Mouse (Mus musculus) hindbrain, embryonic 12.5 days (tissue): ENCODE data around the gene Olfr483. TPM values are rescaled to one million over a fixed set of nuclear protein-coding genes. Genes with fewer than 3 reads are reported as not detected.

Experiments used
- ATAC-seq: fragments of 200-750 bp; cut with Nextera tagmentation; 2 replicates; pipeline ENCODE4 v1.8.0; 2017; ENCODE audit warnings: moderate TSS enrichment; ENCODE audit not compliant: low FRiP score
- H3K27ac ChIP-seq: fragments of 300-500 bp; sonication (generic); 2 replicates; pipeline ENCODE4 v1.5.1; 2016; ENCODE audit warnings: mild to moderate bottlenecking
- H3K27me3 ChIP-seq: fragments of 300-500 bp; sonication (generic); 2 replicates; pipeline ENCODE4 v1.6.1; 2016; ENCODE audit warnings: mild to moderate bottlenecking
- H3K36me3 ChIP-seq: fragments of 300-500 bp; sonication (generic); 2 replicates; pipeline ENCODE4 v1.6.1; 2016; ENCODE audit warnings: mild to moderate bottlenecking
- H3K4me1 ChIP-seq: fragments of 300-500 bp; sonication (generic); 2 replicates; pipeline ENCODE4 v1.6.1; 2016
- H3K4me2 ChIP-seq: fragments of 300-500 bp; sonication (generic); replicated peaks from 2 replicates; pipeline ENCODE4 v1.6.1; 2016; ENCODE audit warnings: mild to moderate bottlenecking
- H3K4me3 ChIP-seq: fragments of 300-500 bp; sonication (generic); 2 replicates; pipeline ENCODE4 v1.5.1; 2016; ENCODE audit warnings: mild to moderate bottlenecking
- H3K9ac ChIP-seq: fragments of 300-500 bp; sonication (generic); 2 replicates; pipeline ENCODE4 v1.6.1; 2016; ENCODE audit warnings: mild to moderate bottlenecking, moderate library complexity
- H3K9me3 ChIP-seq: fragments of 300-500 bp; sonication (generic); replicated peaks from 2 replicates; pipeline ENCODE4 v1.6.1; 2016; ENCODE audit warnings: mild to moderate bottlenecking
- WGBS: fragments of 180-500 bp; shearing (Covaris S2); methylation state at CpG from one replicate; pipeline ENCODE4 v1.1.7; 2016; 5-methylcytosine and 5-hydroxymethylcytosine counted together
- polyA plus RNA-seq: library from polyadenylated mRNA; unstranded; fragments of >200 nt; fragmentation: Nextera tagmentation; extraction: Ambion mirVana; gene quantifications from 2 replicates; pipeline ENCODE4 v1.2.1, GENCODE M21; 2016

The Olfr483 gene
- not detected in 2 replicates for polyA plus RNA-seq

DNA sequence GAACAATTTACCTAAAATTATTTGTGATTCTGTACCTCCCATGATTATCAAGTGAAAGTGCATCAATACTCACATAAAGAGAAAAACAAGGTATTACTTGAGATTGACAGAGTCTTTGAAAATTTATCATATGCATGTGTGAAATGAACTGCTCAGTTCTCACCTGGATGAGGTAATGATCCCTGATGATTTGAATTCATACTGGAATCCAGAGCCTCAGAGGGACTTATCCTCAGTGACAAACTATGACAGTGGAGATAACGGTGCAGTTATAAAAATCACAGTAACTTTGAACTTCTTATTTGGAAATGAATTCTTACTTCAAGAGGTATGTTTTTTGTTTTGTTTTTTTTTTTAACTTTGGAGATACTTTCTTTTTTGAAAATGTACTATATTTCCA lies at the start of gene Olfr483:
TSS of gene Olfr483 (plus strand) at position 301 of the 400 bp plus-strand sequence.
- WGBS: 86% methylated on average over 1 of the region's 1 CpGs
- Histone ChIP-seq H3K9ac (no peak within 1 kb of the TSS), H3K9me3 (no peaks in the 10 kb centered on the region), H3K36me3 (no peaks in the 10 kb centered on the region), H3K4me1 (no peaks in the 10 kb centered on the region), H3K27ac (no peak within 1 kb of the TSS), H3K4me3 (no peak within 1 kb of the TSS), H3K4me2 (no peak within 1 kb of the TSS), H3K27me3 (no peaks in the 10 kb centered on the region)
- no peak for ATAC-seq

DNA sequence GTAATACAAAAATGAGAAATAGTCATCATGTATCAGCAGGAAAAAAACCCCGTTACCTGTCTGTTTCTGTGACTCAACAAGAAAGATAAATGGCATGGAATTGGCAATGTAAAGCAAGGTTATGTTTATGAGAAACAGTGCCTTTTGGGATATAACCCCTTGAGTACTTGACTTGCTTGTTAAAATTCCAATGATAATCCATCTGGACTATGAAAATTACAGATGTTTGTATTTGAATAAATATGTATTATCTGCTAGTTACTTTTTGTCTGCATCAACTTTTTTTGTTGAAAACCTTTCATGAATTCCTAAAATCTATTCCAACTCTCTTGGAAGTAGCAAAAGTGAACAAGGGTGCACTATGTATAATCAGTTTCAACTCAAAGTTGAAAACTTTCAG lies 33.4 kb upstream of the Olfr483 start, which contains the start of gene Olfr480:
TSS of gene Olfr480 (minus strand) at position 101 of the 400 bp plus-strand sequence.
- no peak within 1 kb of the TSS for H3K9ac ChIP-seq
- no peaks in the 10 kb centered on the region for H3K36me3 ChIP-seq
- no peak within 1 kb of the TSS for H3K27ac ChIP-seq
- H3K27me3 ChIP-seq: no peaks in the 10 kb centered on the region
- H3K4me1 ChIP-seq: no peaks in the 10 kb centered on the region
- ATAC-seq: no peak
- no peak within 1 kb of the TSS for H3K4me2 ChIP-seq
- WGBS: 89% methylated on average over 1 of the region's 1 CpGs
- H3K4me3 ChIP-seq: no peak within 1 kb of the TSS
- H3K9me3 ChIP-seq: 0 out of 2 replicates have a peak, but pooled peaks cover 2% of the 10 kb centered on the region

DNA sequence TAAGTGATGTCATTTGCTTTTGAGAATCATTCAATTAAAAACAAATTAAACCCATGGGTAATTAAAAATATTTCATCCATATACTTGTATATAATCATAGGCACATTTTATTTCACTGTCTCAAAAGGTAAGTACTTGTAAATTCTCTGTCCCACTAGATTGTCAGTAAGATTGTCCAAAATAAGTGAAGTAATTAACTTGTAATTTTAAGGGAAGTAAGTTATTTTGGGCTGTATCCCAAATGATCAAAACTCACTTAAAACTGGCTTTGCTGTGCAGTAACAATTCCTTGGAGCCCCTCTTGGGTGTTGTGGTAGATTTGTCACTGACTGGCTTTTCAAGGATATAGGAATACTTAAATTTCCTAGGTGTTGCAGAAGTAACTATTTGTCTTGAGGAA lies 21.1 kb upstream of the Olfr483 start, which contains the start of gene Olfr481:
TSS of gene Olfr481 (plus strand) at position 301 of the 400 bp plus-strand sequence.
- Histone ChIP-seq H3K9me3 (no peaks in the 10 kb centered on the region), H3K36me3 (no peaks in the 10 kb centered on the region), H3K27ac (no peak within 1 kb of the TSS), H3K27me3 (no peaks in the 10 kb centered on the region), H3K9ac (no peak within 1 kb of the TSS), H3K4me3 (no peak within 1 kb of the TSS), H3K4me2 (no peak within 1 kb of the TSS), H3K4me1 (no peaks in the 10 kb centered on the region)
- ATAC-seq: no peak

- ATAC-seq: no peak
- no peak within 1 kb of the TSS for H3K4me3 ChIP-seq
- H3K27me3 ChIP-seq: no peaks in the 10 kb centered on the region
- no peaks in the 10 kb centered on the region for H3K4me1 ChIP-seq
- no peak within 1 kb of the TSS for H3K27ac ChIP-seq
- WGBS: 93% methylated on average over 1 of the region's 1 CpGs
- no peak within 1 kb of the TSS for H3K9ac ChIP-seq
- no peaks in the 10 kb centered on the region for H3K36me3 ChIP-seq
- no peaks in the 10 kb centered on the region for H3K9me3 ChIP-seq
- no peak within 1 kb of the TSS for H3K4me2 ChIP-seq
Measured at GRCm38 (mm10) chr7:108097486-108097885, 3.2 kb upstream of the Olfr483 start, which contains the start of gene Olfr482. Olfr482 (minus strand) TSS chr7:108097586.

DNA sequence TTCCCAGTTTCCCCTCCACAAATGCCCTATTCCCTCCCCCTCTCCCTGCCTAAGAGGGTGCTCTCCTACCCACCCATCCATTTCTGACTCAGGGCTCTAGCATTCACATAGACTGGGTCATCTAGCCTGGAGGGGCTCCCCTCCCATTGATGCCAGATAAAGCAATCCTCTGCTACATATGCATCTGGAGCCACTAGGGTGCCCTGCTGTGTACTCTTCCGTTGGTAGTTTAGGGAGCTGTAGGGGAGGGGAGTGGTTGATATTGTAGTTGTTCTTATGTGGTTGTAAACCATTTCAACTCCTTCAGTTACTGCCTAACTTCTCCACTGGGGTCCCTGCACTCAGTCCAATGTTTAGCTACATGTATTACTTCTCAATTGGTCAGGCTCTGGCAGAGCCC lies 20.0 kb downstream of the Olfr483 start:
- 4% methylated on average over 1 of the region's 1 CpGs for WGBS
- Histone ChIP-seq H3K27me3 (no peaks in the 10 kb centered on the region), H3K4me1 (no peaks in the 10 kb centered on the region), H3K4me2 (no peak overlapping the region), H3K9ac (no peak overlapping the region), H3K27ac (no peak overlapping the region), H3K9me3 (no peaks in the 10 kb centered on the region), H3K36me3 (no peaks in the 10 kb centered on the region), H3K4me3 (no peak overlapping the region)
- ATAC-seq: no peak

- Histone ChIP-seq H3K27ac (no peak overlapping the region), H3K9me3 (no peaks in the 10 kb centered on the region), H3K4me1 (no peaks in the 10 kb centered on the region), H3K36me3 (no peaks in the 10 kb centered on the region), H3K27me3 (no peaks in the 10 kb centered on the region), H3K4me2 (no peak overlapping the region), H3K4me3 (no peak overlapping the region), H3K9ac (no peak overlapping the region)
- ATAC-seq: no peak
- 69% methylated on average over 1 of the region's 1 CpGs for WGBS
Measured at GRCm38 (mm10) chr7:108121416-108121815, 20.8 kb downstream of the Olfr483 start.

DNA sequence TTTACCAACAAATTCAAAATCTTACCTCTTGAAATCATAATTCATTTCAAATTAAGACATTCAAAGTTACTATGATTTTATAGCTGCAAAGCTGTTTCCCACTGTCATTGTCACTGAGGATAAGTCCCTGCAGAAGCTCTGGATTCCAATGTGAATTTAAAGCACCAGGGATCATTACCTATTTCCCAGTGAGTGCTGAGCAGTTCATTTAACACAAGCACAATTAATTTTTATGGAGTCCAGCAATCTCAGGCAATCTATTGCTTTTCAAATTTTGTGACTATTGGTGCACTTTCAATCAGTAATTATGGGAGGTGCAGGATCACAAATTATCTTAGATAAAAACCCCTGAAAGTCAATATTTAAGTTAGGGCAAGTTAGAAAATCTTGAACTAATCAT lies 26.7 kb downstream of the Olfr483 start, which contains the start of gene Olfr484:
TSS of gene Olfr484 (minus strand) at position 101 of the 400 bp plus-strand sequence.
- Histone ChIP-seq H3K36me3 (no peaks in the 10 kb centered on the region), H3K4me1 (no peaks in the 10 kb centered on the region), H3K27ac (no peak within 1 kb of the TSS), H3K27me3 (no peaks in the 10 kb centered on the region), H3K9me3 (no peaks in the 10 kb centered on the region), H3K4me2 (no peak within 1 kb of the TSS), H3K9ac (no peak within 1 kb of the TSS), H3K4me3 (no peak within 1 kb of the TSS)
- ATAC-seq: no peak

Other genes with a start within 250 kb of the Olfr483 start
- not detected in 2 replicates for gene Olfr472, start 202.9 kb upstream of the Olfr483 start, polyA plus RNA-seq
- gene Olfr473, start 170.4 kb upstream of the Olfr483 start, polyA plus RNA-seq: not detected in 2 replicates
- not detected in 2 replicates for gene Olfr474, start 146.2 kb upstream of the Olfr483 start, polyA plus RNA-seq
- gene Olfr476, start 136.0 kb upstream of the Olfr483 start, polyA plus RNA-seq: not detected in 2 replicates
- not detected in 2 replicates for gene Olfr477, start 114.2 kb upstream of the Olfr483 start, polyA plus RNA-seq
- gene Olfr478, start 66.9 kb upstream of the Olfr483 start, polyA plus RNA-seq: not detected in 2 replicates
- gene Olfr479, start 50.2 kb upstream of the Olfr483 start, polyA plus RNA-seq: not detected in 2 replicates
- not detected in 2 replicates for gene Olfr480, start 33.5 kb upstream of the Olfr483 start, polyA plus RNA-seq
- not detected in 2 replicates for gene Olfr481, start 21.0 kb upstream of the Olfr483 start, polyA plus RNA-seq
- gene Olfr482, start 3.3 kb upstream of the Olfr483 start, polyA plus RNA-seq: not detected in 2 replicates
- gene Olfr484, start 26.6 kb downstream of the Olfr483 start, polyA plus RNA-seq: not detected in 2 replicates
- gene Olfr485, start 59.0 kb downstream of the Olfr483 start, polyA plus RNA-seq: not detected in 2 replicates
- gene Olfr486, start 71.9 kb downstream of the Olfr483 start, polyA plus RNA-seq: not detected in 2 replicates
- gene Olfr487, start 113.8 kb downstream of the Olfr483 start, polyA plus RNA-seq: not detected in 2 replicates
- not detected in 2 replicates for gene Olfr488, start 157.5 kb downstream of the Olfr483 start, polyA plus RNA-seq
- not detected in 2 replicates for gene Olfr490, start 188.1 kb downstream of the Olfr483 start, polyA plus RNA-seq
- not detected in 2 replicates for gene Olfr491, start 212.6 kb downstream of the Olfr483 start, polyA plus RNA-seq
- not detected in 2 replicates for gene Olfr492, start 222.8 kb downstream of the Olfr483 start, polyA plus RNA-seq
- not detected in 2 replicates for gene Olfr493, start 246.1 kb downstream of the Olfr483 start, polyA plus RNA-seq